Mouse (Mus musculus) WW6 (cell line): Measurements from ENCODE around the gene Gm5591.
"Not testable (repeated sequence)": the region's sequence is repeated elsewhere in the genome, so short reads cannot be mapped to it uniquely, and the experiment has no call there.

Experiments used
- DNase-seq: peaks from one replicate; pipeline ENCODE4 v3.0.0-alpha.2; 2013; ENCODE audit warnings: low read depth, low spot score

The Gm5591 gene

GRCm38 (mm10) chr7:38528093-38528492 is at the start of gene Gm5591:
Gene Gm5591, minus strand, starts transcription at chr7:38528193.
- not testable (repeated sequence) for DNase-seq

GRCm38 (mm10) chr7:38488468-38488867 is 39.5 kb downstream of the Gm5591 start:
- not testable (repeated sequence) for DNase-seq
